Mouse (Mus musculus): ENCODE measurements around the gene Hist1h1c. TPM values are rescaled to one million over a fixed set of nuclear protein-coding genes. Genes with fewer than 3 reads are reported as not detected.

The Hist1h1c gene
- total and polyA plus RNA-seq, 3 experiments, result 55.5 to 185 (median 147) TPM

DNA sequence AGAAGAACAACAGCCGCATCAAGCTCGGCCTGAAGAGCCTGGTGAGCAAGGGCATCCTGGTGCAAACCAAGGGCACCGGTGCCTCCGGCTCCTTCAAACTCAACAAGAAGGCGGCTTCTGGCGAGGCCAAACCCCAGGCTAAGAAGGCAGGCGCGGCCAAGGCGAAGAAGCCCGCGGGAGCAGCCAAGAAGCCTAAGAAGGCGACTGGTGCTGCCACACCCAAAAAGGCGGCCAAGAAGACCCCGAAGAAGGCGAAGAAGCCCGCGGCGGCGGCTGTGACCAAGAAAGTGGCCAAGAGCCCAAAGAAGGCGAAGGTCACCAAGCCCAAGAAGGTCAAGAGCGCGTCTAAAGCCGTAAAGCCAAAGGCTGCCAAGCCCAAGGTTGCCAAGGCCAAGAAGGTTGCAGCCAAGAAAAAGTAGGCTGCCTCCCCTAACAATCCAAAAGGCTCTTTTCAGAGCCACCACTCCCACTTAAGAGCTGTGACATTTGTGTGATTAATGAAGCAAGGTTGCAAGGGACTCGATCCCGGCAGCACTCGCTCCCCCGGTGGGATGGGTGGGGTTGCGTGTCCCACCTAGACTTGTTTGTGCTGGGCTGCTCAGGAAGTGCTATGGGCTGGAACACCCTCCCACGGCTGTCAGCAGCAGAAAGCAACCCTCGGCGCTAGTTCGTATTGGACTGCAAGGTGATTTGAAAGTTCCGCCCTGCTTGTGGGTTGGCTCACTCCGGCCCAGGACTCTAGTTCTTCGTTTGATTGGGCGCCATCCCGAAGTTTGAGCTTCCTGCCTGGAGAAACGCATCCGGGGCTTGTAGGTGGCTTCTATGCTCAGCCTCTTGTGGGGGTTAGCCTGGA lies 687 bp downstream of the Hist1h1c start:
- peak overlapping the region; percentile 96 for H3K27ac ChIP-seq
- H3K79me2 ChIP-seq (replicated peaks; ENCODE audit: control insufficient read depth, insufficient read depth, low read length), result no peaks in the 10 kb centered on the region
- H3K4me3 ChIP-seq, result peak overlapping the region; percentile 89
- peak; percentile 90 to 97 for DNase-seq
- peak overlapping the region; percentile 85 for H3K9ac ChIP-seq (ENCODE audit: low read depth, low read length)
- peaks cover 1% of the 10 kb centered on the region; the same call in 1 of the 2 replicates for H3K4me1 ChIP-seq (ENCODE audit: control insufficient read depth, insufficient read depth, low read length)
- peak; percentile 77; the same call in 1 of the 2 replicates for TF ChIP-seq EP300 (IDR thresholded peaks at IDR 0.05; ENCODE audit: insufficient read depth, low read depth, low read length)
- 0 out of 2 replicates have a peak, but pooled peaks have one; percentile 15 for TF ChIP-seq CTCF (IDR thresholded peaks at IDR 0.05)
- peak; percentile 92 for TF ChIP-seq POLR2A (IDR thresholded peaks at IDR 0.05; ENCODE audit: insufficient read depth, low read depth, low read length)
- H3K36me3 ChIP-seq (ENCODE audit: control insufficient read depth, insufficient read depth, low read length), result peaks cover 18% of the 10 kb centered on the region
- intact Hi-C loops (cut with DNase I), result loop anchor here (1.0 to 10.0 kb wide), 2 partner anchors 41 to 1984 kb away; partner anchors contain the start of genes Hist1h2ak, Hist1h2bn, Hist1h4c and Hist1h4k
- under 1% methylated on average over 39 of the region's 39 CpGs for WGBS
- no peaks in the 10 kb centered on the region for H3K27me3 ChIP-seq (ENCODE audit: control insufficient read depth, insufficient read depth, low read length)

DNA sequence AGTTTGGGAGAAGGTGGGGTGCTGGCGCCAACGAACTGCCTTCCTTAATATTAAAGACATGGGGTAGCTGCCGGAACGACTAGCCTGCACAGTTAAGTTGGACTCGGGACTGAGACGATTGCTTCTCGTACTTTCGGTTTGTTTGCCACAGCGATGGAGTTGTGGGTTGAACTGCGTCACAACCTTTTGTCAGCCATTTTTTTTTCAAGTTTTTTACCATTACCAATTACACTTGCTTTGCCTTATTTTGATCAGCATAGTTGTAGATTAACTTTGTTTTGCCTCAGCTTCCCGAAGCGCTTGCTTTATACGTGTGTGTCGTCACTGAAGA lies 1.3 kb downstream of the Hist1h1c start:
- Histone ChIP-seq H3K4me1 (ENCODE audit: control insufficient read depth, insufficient read depth, low read length) (peaks cover 1% of the 10 kb centered on the region; the same call in 1 of the 2 replicates), H3K27me3 (ENCODE audit: control insufficient read depth, insufficient read depth, low read length) (no peaks in the 10 kb centered on the region), H3K4me3 (peak overlapping the region; percentile 89), H3K79me2 (replicated peaks; ENCODE audit: control insufficient read depth, insufficient read depth, low read length) (no peaks in the 10 kb centered on the region), H3K36me3 (ENCODE audit: control insufficient read depth, insufficient read depth, low read length) (peaks cover 18% of the 10 kb centered on the region), H3K9ac (ENCODE audit: low read depth, low read length) (peak overlapping the region; percentile 85), H3K27ac (peak overlapping the region; percentile 96)
- 0% methylated on average over 14 of the region's 14 CpGs for WGBS
- TF ChIP-seq CTCF (IDR thresholded peaks at IDR 0.05) (no peak), EP300 (IDR thresholded peaks at IDR 0.05; ENCODE audit: insufficient read depth, low read depth, low read length) (no peak), POLR2A (IDR thresholded peaks at IDR 0.05; ENCODE audit: insufficient read depth, low read depth, low read length) (no peak; the same call in 1 of the 2 replicates)
- intact Hi-C loops (cut with DNase I), result loop anchor here (1.0 to 10.0 kb wide), 4 partner anchors 42 to 1985 kb away; partner anchors contain the start of genes Hist1h2af, Hist1h2ak, Hist1h2bn and Hist1h4c
- DNase-seq, result no peak

DNA sequence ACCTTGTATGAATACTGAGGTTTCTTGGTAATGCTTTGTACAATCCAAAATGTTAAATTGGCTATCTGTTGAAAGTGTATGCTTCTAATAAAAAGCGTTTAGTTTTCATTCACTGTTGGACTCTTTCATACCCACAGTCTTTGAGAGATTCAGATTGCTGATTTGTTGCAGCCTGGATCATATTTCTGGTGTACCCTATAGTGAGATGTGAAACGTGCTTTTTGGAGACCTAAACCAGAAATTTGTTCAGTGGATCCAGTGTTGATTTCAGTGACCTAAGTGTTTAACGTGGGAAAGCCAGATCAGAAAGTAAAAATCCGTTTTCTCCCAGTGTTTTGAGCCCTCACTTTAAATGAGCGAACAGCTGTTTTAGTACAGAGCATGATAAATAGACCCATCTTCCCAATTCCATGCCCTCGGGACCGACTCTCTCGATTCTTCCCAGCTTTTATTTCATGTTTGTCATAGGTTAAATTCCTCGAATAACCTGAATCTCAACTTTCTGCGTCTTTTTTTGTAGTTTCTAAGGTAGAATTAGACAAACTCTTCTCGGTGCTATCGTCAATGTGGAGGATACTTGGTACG lies 1.7 kb downstream of the Hist1h1c start:
- Histone ChIP-seq H3K27ac (peak overlapping the region; percentile 96), H3K79me2 (replicated peaks; ENCODE audit: control insufficient read depth, insufficient read depth, low read length) (no peaks in the 10 kb centered on the region), H3K36me3 (ENCODE audit: control insufficient read depth, insufficient read depth, low read length) (peaks cover 18% of the 10 kb centered on the region), H3K4me1 (ENCODE audit: control insufficient read depth, insufficient read depth, low read length) (peaks cover 1% of the 10 kb centered on the region; the same call in 1 of the 2 replicates), H3K4me3 (peak overlapping the region; percentile 89), H3K9ac (ENCODE audit: low read depth, low read length) (peak overlapping the region; percentile 85), H3K27me3 (ENCODE audit: control insufficient read depth, insufficient read depth, low read length) (no peaks in the 10 kb centered on the region)
- no peak for DNase-seq
- 25% methylated on average over 13 of the region's 13 CpGs for WGBS
- TF ChIP-seq POLR2A (IDR thresholded peaks at IDR 0.05; ENCODE audit: insufficient read depth, low read depth, low read length), result no peak
- no peak for TF ChIP-seq EP300 (IDR thresholded peaks at IDR 0.05; ENCODE audit: insufficient read depth, low read depth, low read length)
- no peak for TF ChIP-seq CTCF (IDR thresholded peaks at IDR 0.05)
- intact Hi-C loops (cut with DNase I), result loop anchor here (5.0 kb wide), 2 partner anchors 158 to 208 kb away; partner anchors contain the start of genes Hist1h2af, Hist1h4d and Hist1h4h

DNA sequence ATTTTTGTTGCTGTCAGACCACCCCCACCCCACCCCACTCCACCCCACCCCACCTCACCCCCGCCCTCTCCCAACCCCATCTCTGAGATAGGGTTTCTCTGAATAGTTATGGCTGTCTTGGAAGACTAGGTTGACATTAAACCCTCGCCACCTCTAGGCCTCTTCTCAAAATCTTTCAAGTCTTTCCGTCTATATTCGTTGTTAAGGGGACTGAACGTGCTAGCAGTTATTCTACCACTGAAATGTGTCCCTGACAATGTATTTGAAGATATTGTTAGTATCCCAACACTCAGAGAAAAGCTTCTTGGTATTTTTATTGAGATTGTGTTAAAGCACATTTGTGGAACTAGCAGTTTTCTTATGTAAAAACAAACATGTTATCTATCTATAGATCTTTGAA lies 2.3 kb downstream of the Hist1h1c start:
- Histone ChIP-seq H3K27me3 (ENCODE audit: control insufficient read depth, insufficient read depth, low read length) (no peaks in the 10 kb centered on the region), H3K9ac (ENCODE audit: low read depth, low read length) (no peak overlapping the region), H3K36me3 (ENCODE audit: control insufficient read depth, insufficient read depth, low read length) (peaks cover 18% of the 10 kb centered on the region), H3K4me3 (peak overlapping the region; percentile 89; the same call in 1 of the 2 replicates), H3K4me1 (ENCODE audit: control insufficient read depth, insufficient read depth, low read length) (peaks cover 2% of the 10 kb centered on the region), H3K27ac (no peak overlapping the region), H3K79me2 (replicated peaks; ENCODE audit: control insufficient read depth, insufficient read depth, low read length) (no peaks in the 10 kb centered on the region)
- WGBS, result 58% methylated on average over 5 of the region's 5 CpGs
- TF ChIP-seq EP300 (IDR thresholded peaks at IDR 0.05; ENCODE audit: insufficient read depth, low read depth, low read length) (no peak), CTCF (IDR thresholded peaks at IDR 0.05) (no peak), POLR2A (IDR thresholded peaks at IDR 0.05; ENCODE audit: insufficient read depth, low read depth, low read length) (no peak)
- DNase-seq, result no peak
- intact Hi-C loops (cut with DNase I), result loop anchor here (5.0 kb wide), 2 partner anchors 159 to 209 kb away; partner anchors contain the start of genes Hist1h2af, Hist1h4d and Hist1h4h

DNA sequence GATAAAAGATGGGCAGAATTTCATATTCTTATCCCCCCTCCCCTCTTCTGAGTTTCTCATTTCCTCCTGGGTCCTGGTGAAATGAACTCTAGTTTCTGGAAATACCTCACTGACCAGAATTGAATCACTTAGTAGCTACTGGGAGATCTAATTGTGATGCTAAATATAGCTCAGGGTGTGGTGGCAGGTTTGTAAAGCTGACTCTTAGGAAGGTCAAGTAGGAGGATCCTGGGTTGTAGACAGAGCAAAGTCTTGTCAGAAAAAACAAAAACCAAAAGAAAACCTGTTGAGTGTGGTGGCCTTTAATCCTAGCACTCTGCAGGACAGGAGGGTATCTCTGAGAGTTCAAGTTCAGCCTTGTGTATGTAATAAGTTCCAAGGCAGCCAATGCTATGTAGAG lies 3.4 kb downstream of the Hist1h1c start:
- no peak for DNase-seq
- H3K9ac ChIP-seq (ENCODE audit: low read depth, low read length), result no peak overlapping the region
- H3K79me2 ChIP-seq (replicated peaks; ENCODE audit: control insufficient read depth, insufficient read depth, low read length), result no peaks in the 10 kb centered on the region
- no peak overlapping the region for H3K27ac ChIP-seq
- H3K36me3 ChIP-seq (ENCODE audit: control insufficient read depth, insufficient read depth, low read length), result peaks cover 18% of the 10 kb centered on the region
- TF ChIP-seq POLR2A (IDR thresholded peaks at IDR 0.05; ENCODE audit: insufficient read depth, low read depth, low read length), result no peak
- no peak for TF ChIP-seq EP300 (IDR thresholded peaks at IDR 0.05; ENCODE audit: insufficient read depth, low read depth, low read length)
- no peak for TF ChIP-seq CTCF (IDR thresholded peaks at IDR 0.05)
- intact Hi-C loops (cut with DNase I), result loop anchor here (5.0 kb wide), 2 partner anchors 160 to 210 kb away; partner anchors contain the start of genes Hist1h2af, Hist1h4d and Hist1h4h
- H3K4me3 ChIP-seq, result no peak overlapping the region
- peaks cover 3% of the 10 kb centered on the region for H3K4me1 ChIP-seq (ENCODE audit: control insufficient read depth, insufficient read depth, low read length)
- no peaks in the 10 kb centered on the region for H3K27me3 ChIP-seq (ENCODE audit: control insufficient read depth, insufficient read depth, low read length)
